Mouse (Mus musculus): ENCODE results near the gene Gm14781.
"Not testable (repeated sequence)": the region's sequence is repeated elsewhere in the genome, so short reads cannot be mapped to it uniquely, and the experiment has no call there.

The Gm14781 gene

DNA sequence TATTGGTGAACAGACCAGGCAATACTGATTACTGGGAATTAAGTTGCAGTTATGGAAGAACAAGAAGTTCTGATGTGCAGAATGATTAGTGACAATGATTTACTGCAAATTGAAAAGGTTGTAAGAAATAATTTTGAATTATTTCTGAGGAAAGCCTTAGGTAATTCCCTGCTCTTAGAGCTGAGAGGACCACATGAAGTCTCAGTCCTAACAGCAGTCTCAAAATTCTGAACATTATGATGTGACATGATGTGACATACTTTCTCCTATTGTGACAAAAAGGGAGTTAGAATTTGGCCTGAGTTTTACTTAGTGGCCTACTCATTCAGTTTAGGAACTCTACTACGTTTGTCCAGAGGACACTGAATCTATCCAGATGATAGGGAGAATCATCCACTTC lies at the start of gene Gm14781:
Gene Gm14781, plus strand, starts transcription at position 301 of the 400 bp plus-strand sequence.
- DNase-seq (ENCODE audit: low read depth, low spot score) = not testable (repeated sequence)

GRCm38 (mm10) chrX:91654964-91655575 lies 23.1 kb downstream of the Gm14781 start:
- DNase-seq (ENCODE audit: low read depth, low spot score) = not testable (repeated sequence)

Measured in ES-CJ7 (cell line).